ENCODE assay signal across 22 mouse cellular contexts in genomic region chr4:118073128-118073527, GRCm38 (mm10).
"Had no signal": no experiment of that assay in that cellular context is flagged by ENCODE, and none has a peak within 500 bp of the region (broad histone marks: within the 10 kb centered on the region; RNA-seq: fewer than 3 reads in every experiment).

No protein-coding gene starts in this region.

- ATAC-seq: inflammation-experienced regulatory T-cells, adult 6 months; intestine, embryonic 15.5 days; intestine, postnatal 0 days had no signal

- H3K9ac ChIP-seq: heart, embryonic 13.5 days; heart, embryonic 15.5 days; hindbrain, embryonic 13.5 days; hindbrain, embryonic 15.5 days; intestine, embryonic 15.5 days had no signal

- H3K27ac ChIP-seq: gastrocnemius, adult 2 months; heart, adult 2 months; heart, embryonic 13.5 days; heart, embryonic 15.5 days; hindbrain, embryonic 13.5 days; hindbrain, embryonic 15.5 days; intestine, embryonic 15.5 days; layer of hippocampus, adult 2 months; left cerebral cortex, adult 2 months had no signal

- H3K27me3 ChIP-seq: heart, embryonic 13.5 days; heart, embryonic 15.5 days; hindbrain, embryonic 13.5 days; hindbrain, embryonic 15.5 days; intestine, embryonic 15.5 days had no signal

- H3K4me3 ChIP-seq: gastrocnemius, adult 2 months; heart, adult 2 months; heart, embryonic 13.5 days; heart, embryonic 15.5 days; hindbrain, embryonic 13.5 days; hindbrain, embryonic 15.5 days; intestine, embryonic 15.5 days; layer of hippocampus, adult 2 months; left cerebral cortex, adult 2 months had no signal

- H3K36me3 ChIP-seq: heart, embryonic 15.5 days; hindbrain, embryonic 13.5 days; hindbrain, embryonic 15.5 days; intestine, embryonic 15.5 days had no signal

- H3K4me1 ChIP-seq: hindbrain, embryonic 15.5 days had no signal

- H3K4me2 ChIP-seq: heart, embryonic 11.5 days; heart, embryonic 13.5 days; heart, embryonic 15.5 days; hindbrain, embryonic 13.5 days; hindbrain, embryonic 15.5 days; intestine, embryonic 15.5 days had no signal

- H3K9me3 ChIP-seq: heart, embryonic 15.5 days; hindbrain, embryonic 15.5 days; intestine, embryonic 15.5 days had no signal

- DNase-seq: gastrocnemius, adult 2 months; gastrocnemius, postnatal 10 days; gastrocnemius, postnatal 36 days; heart, adult 2 months; heart, postnatal 14 days; heart, postnatal 36 days; kidney, adult 18-20 months; kidney, adult 8-10 months; kidney, postnatal 10 days; kidney, postnatal 25 days; kidney, postnatal 4 days; lung, adult 2 months had no signal
